Mouse (Mus musculus) forebrain, embryonic 13.5 days (tissue): ENCODE results near the gene March7. TPM values are rescaled to one million over a fixed set of nuclear protein-coding genes. Genes with fewer than 3 reads are reported as not detected.

Experiments
- ATAC-seq: fragments of 200-750 bp; cut with Nextera tagmentation; 2 replicates; pipeline ENCODE4 v1.8.0; 2017
- H3K27ac ChIP-seq: fragments of 300-500 bp; sonication (generic); 2 replicates; pipeline ENCODE4 v1.5.1; 2015; ENCODE audit warnings: inconsistent platforms, mild to moderate bottlenecking, moderate library complexity
- H3K27me3 ChIP-seq: fragments of 300-500 bp; sonication (generic); 2 replicates; pipeline ENCODE4 v1.6.1; 2015; ENCODE audit warnings: mild to moderate bottlenecking, inconsistent platforms
- H3K36me3 ChIP-seq: fragments of 300-500 bp; sonication (generic); 2 replicates; pipeline ENCODE4 v1.6.1; 2015; ENCODE audit warnings: mild to moderate bottlenecking, inconsistent platforms; ENCODE audit not compliant: poor library complexity, severe bottlenecking
- H3K4me1 ChIP-seq: fragments of 300-500 bp; sonication (generic); 2 replicates; pipeline ENCODE4 v1.6.1; 2015; ENCODE audit warnings: inconsistent platforms
- H3K4me2 ChIP-seq: fragments of 300-500 bp; sonication (generic); 2 replicates; pipeline ENCODE4 v1.6.1; 2015; ENCODE audit warnings: inconsistent platforms, mild to moderate bottlenecking, moderate library complexity
- H3K4me3 ChIP-seq: fragments of 300-500 bp; sonication (generic); 2 replicates; pipeline ENCODE4 v1.5.1; 2015; ENCODE audit warnings: mild to moderate bottlenecking, inconsistent platforms
- H3K9ac ChIP-seq: fragments of 300-500 bp; sonication (generic); 2 replicates; pipeline ENCODE4 v1.6.1; 2015; ENCODE audit warnings: mild to moderate bottlenecking, inconsistent platforms
- H3K9me3 ChIP-seq: fragments of 300-500 bp; sonication (generic); replicated peaks from 2 replicates; pipeline ENCODE4 v1.6.1; 2016; ENCODE audit warnings: inconsistent platforms
- WGBS: fragments of 180-500 bp; shearing (Covaris S2); methylation state at CpG from one replicate; pipeline ENCODE4 v1.1.7; 2015; 5-methylcytosine and 5-hydroxymethylcytosine counted together
- polyA plus RNA-seq: library from polyadenylated mRNA; unstranded; fragments of >200 nt; fragmentation: Nextera tagmentation; extraction: Ambion mirVana; gene quantifications from 2 replicates; pipeline ENCODE4 v1.2.1, GENCODE M21; 2015

March7 gene
- polyA plus RNA-seq, 1 experiment from 2014 or later: 88.4 TPM

- no peak overlapping the region for H3K9ac ChIP-seq
- H3K4me2 ChIP-seq: no peak overlapping the region
- no peak overlapping the region for H3K27ac ChIP-seq
- WGBS: 65% methylated on average over 1 of the region's 1 CpGs
- ATAC-seq: no peak
- H3K36me3 ChIP-seq: no peaks in the 10 kb centered on the region
- H3K4me3 ChIP-seq: no peak overlapping the region
- H3K27me3 ChIP-seq: no peaks in the 10 kb centered on the region
- no peaks in the 10 kb centered on the region for H3K4me1 ChIP-seq
- no peaks in the 10 kb centered on the region for H3K9me3 ChIP-seq
Observed at GRCm38 (mm10) chr2:60267567-60267966, 57.9 kb downstream of the March7 start.

GRCm38 (mm10) chr2:60269856-60270479 lies 60.3 kb downstream of the March7 start:
- Histone ChIP-seq H3K4me1 (no peaks in the 10 kb centered on the region), H3K4me2 (no peak overlapping the region), H3K27ac (no peak overlapping the region), H3K36me3 (no peaks in the 10 kb centered on the region), H3K4me3 (no peak overlapping the region), H3K9ac (no peak overlapping the region), H3K9me3 (no peaks in the 10 kb centered on the region), H3K27me3 (no peaks in the 10 kb centered on the region)
- WGBS: 96% methylated on average over 14 of the region's 14 CpGs
- ATAC-seq: no peak

GRCm38 (mm10) chr2:60278627-60279026 lies 68.9 kb downstream of the March7 start:
- no peak for ATAC-seq
- no peaks in the 10 kb centered on the region for H3K36me3 ChIP-seq
- 99% methylated on average over 4 of the region's 4 CpGs for WGBS
- H3K27me3 ChIP-seq: 0 out of 2 replicates have a peak, but pooled peaks cover 2% of the 10 kb centered on the region
- H3K9me3 ChIP-seq: no peaks in the 10 kb centered on the region
- peaks cover 8% of the 10 kb centered on the region for H3K4me1 ChIP-seq
- no peak overlapping the region for H3K27ac ChIP-seq
- H3K4me2 ChIP-seq: no peak overlapping the region
- no peak overlapping the region for H3K9ac ChIP-seq
- no peak overlapping the region for H3K4me3 ChIP-seq

GRCm38 (mm10) chr2:60282625-60283024 lies 72.9 kb downstream of the March7 start:
- Histone ChIP-seq H3K9ac (no peak overlapping the region), H3K27me3 (peaks cover 17% of the 10 kb centered on the region), H3K4me3 (no peak overlapping the region), H3K4me1 (peaks cover 16% of the 10 kb centered on the region), H3K9me3 (no peaks in the 10 kb centered on the region), H3K36me3 (no peaks in the 10 kb centered on the region), H3K4me2 (no peak overlapping the region), H3K27ac (no peak overlapping the region)
- ATAC-seq: no peak
- WGBS: 75% methylated on average over 4 of the region's 4 CpGs

- H3K4me1 ChIP-seq: peaks cover 16% of the 10 kb centered on the region
- no peaks in the 10 kb centered on the region for H3K9me3 ChIP-seq
- peak overlapping the region; percentile 45 for H3K4me3 ChIP-seq
- peak overlapping the region; percentile 64 for H3K9ac ChIP-seq
- H3K36me3 ChIP-seq: no peaks in the 10 kb centered on the region
- H3K27me3 ChIP-seq: peaks cover 17% of the 10 kb centered on the region
- 14% methylated on average over 9 of the region's 9 CpGs for WGBS
- ATAC-seq: no peak
- H3K27ac ChIP-seq: no peak overlapping the region
- H3K4me2 ChIP-seq: peak overlapping the region; percentile 92
Observed at GRCm38 (mm10) chr2:60283208-60283750, 73.6 kb downstream of the March7 start.

- H3K36me3 ChIP-seq: no peaks in the 10 kb centered on the region
- peaks cover 17% of the 10 kb centered on the region for H3K27me3 ChIP-seq
- ATAC-seq: peak; percentile 92
- 1% methylated on average over 42 of the region's 42 CpGs for WGBS
- H3K9me3 ChIP-seq: no peaks in the 10 kb centered on the region
- peak overlapping the region; percentile 45 for H3K4me3 ChIP-seq
- H3K27ac ChIP-seq: no peak overlapping the region
- peak overlapping the region; percentile 64 for H3K9ac ChIP-seq
- H3K4me2 ChIP-seq: peak overlapping the region; percentile 92
- H3K4me1 ChIP-seq: peaks cover 16% of the 10 kb centered on the region
Observed at GRCm38 (mm10) chr2:60283751-60284466, 74.2 kb downstream of the March7 start.

- Histone ChIP-seq H3K4me2 (peak within 1 kb of the TSS; percentile 92), H3K4me1 (peaks cover 16% of the 10 kb centered on the region), H3K9ac (peak within 1 kb of the TSS; percentile 64), H3K36me3 (no peaks in the 10 kb centered on the region), H3K4me3 (peak within 1 kb of the TSS; percentile 45), H3K9me3 (no peaks in the 10 kb centered on the region), H3K27ac (no peak within 1 kb of the TSS), H3K27me3 (peaks cover 17% of the 10 kb centered on the region)
- no peak for ATAC-seq
- 66% methylated on average over 4 of the region's 4 CpGs for WGBS
Observed at GRCm38 (mm10) chr2:60284467-60284821, 74.8 kb downstream of the March7 start, which contains the start of gene Cd302. Cd302 (minus strand) TSS chr2:60284488.

- H3K9ac ChIP-seq: no peak overlapping the region
- H3K4me3 ChIP-seq: no peak overlapping the region
- peaks cover 16% of the 10 kb centered on the region for H3K4me1 ChIP-seq
- 83% methylated on average over 8 of the region's 8 CpGs for WGBS
- no peak for ATAC-seq
- no peaks in the 10 kb centered on the region for H3K36me3 ChIP-seq
- peaks cover 17% of the 10 kb centered on the region for H3K27me3 ChIP-seq
- no peak overlapping the region for H3K4me2 ChIP-seq
- H3K27ac ChIP-seq: no peak overlapping the region
- H3K9me3 ChIP-seq: no peaks in the 10 kb centered on the region
Observed at GRCm38 (mm10) chr2:60285107-60285617, 75.5 kb downstream of the March7 start.

GRCm38 (mm10) chr2:60288606-60289005 lies 78.9 kb downstream of the March7 start:
- no peak for ATAC-seq
- Histone ChIP-seq H3K4me3 (no peak overlapping the region), H3K9ac (no peak overlapping the region), H3K4me2 (no peak overlapping the region), H3K27ac (no peak overlapping the region), H3K9me3 (no peaks in the 10 kb centered on the region), H3K4me1 (peaks cover 8% of the 10 kb centered on the region), H3K36me3 (no peaks in the 10 kb centered on the region), H3K27me3 (peaks cover 15% of the 10 kb centered on the region)
- 82% methylated on average over 4 of the region's 4 CpGs for WGBS

- Histone ChIP-seq H3K36me3 (no peaks in the 10 kb centered on the region), H3K27ac (no peak overlapping the region), H3K27me3 (peaks cover 9% of the 10 kb centered on the region), H3K4me2 (no peak overlapping the region), H3K4me1 (no peaks in the 10 kb centered on the region; the same call in 1 of the 2 replicates), H3K9ac (no peak overlapping the region), H3K4me3 (no peak overlapping the region), H3K9me3 (no peaks in the 10 kb centered on the region)
- WGBS: 89% methylated on average over 1 of the region's 1 CpGs
- no peak for ATAC-seq
Observed at GRCm38 (mm10) chr2:60289451-60289850, 79.8 kb downstream of the March7 start.

GRCm38 (mm10) chr2:60291381-60291780 lies 81.7 kb downstream of the March7 start:
- no peak overlapping the region for H3K9ac ChIP-seq
- H3K4me3 ChIP-seq: no peak overlapping the region
- WGBS: 84% methylated on average over 4 of the region's 4 CpGs
- ATAC-seq: no peak
- H3K36me3 ChIP-seq: no peaks in the 10 kb centered on the region
- no peaks in the 10 kb centered on the region for H3K27me3 ChIP-seq
- H3K9me3 ChIP-seq: no peaks in the 10 kb centered on the region
- H3K4me2 ChIP-seq: no peak overlapping the region
- no peak overlapping the region for H3K27ac ChIP-seq
- H3K4me1 ChIP-seq: no peaks in the 10 kb centered on the region

- WGBS: 74% methylated on average over 3 of the region's 3 CpGs
- no peak overlapping the region for H3K9ac ChIP-seq
- ATAC-seq: no peak
Observed at GRCm38 (mm10) chr2:60298266-60298665, 88.6 kb downstream of the March7 start.

More at GRCm38 (mm10) chr2:60298266-60298665, 88.6 kb downstream of the March7 start:
- Histone ChIP-seq H3K27me3 (no peaks in the 10 kb centered on the region), H3K9me3 (no peaks in the 10 kb centered on the region), H3K4me2 (no peak overlapping the region), H3K27ac (no peak overlapping the region), H3K36me3 (no peaks in the 10 kb centered on the region), H3K4me1 (no peaks in the 10 kb centered on the region), H3K4me3 (no peak overlapping the region)
